Mouse (Mus musculus): ENCODE measurements around the gene Sfmbt1. TPM values are rescaled to one million over a fixed set of nuclear protein-coding genes. Genes with fewer than 3 reads are reported as not detected.

Sfmbt1 gene
- total and polyA plus RNA-seq, 3 experiments, result 9.4 to 33.0 (median 13.7) TPM

- Histone ChIP-seq H3K4me1 (ENCODE audit: control insufficient read depth in 1 of 2, insufficient read depth in 2 of 2, low read length in 2 of 2) (peaks cover 0 to 2% of the 10 kb centered on the region in 2 experiments; a peak in 2 of 4 replicates), H3K27me3 (ENCODE audit: control insufficient read depth in 1 of 2, insufficient read depth in 2 of 2, low read length in 2 of 2) (no peaks in the 10 kb centered on the region), H3K9ac (ENCODE audit: control insufficient read depth, low read depth, low read length, poor library complexity, severe bottlenecking) (no peak overlapping the region), H3K4me3 (ENCODE audit: control insufficient read depth in 1 of 2, insufficient read depth in 1 of 2, low read depth in 2 of 2, low read length in 2 of 2) (no peak overlapping the region), H3K27ac (ENCODE audit: control insufficient read depth, low read depth, low read length) (no peak overlapping the region), H3K9me3 (replicated peaks; ENCODE audit: insufficient read depth, low read length) (no peaks in the 10 kb centered on the region), H3K79me2 (ENCODE audit: control insufficient read depth, insufficient read depth, low read length, poor library complexity) (peaks cover 15% of the 10 kb centered on the region), H3K36me3 (ENCODE audit: control insufficient read depth in 1 of 2, insufficient read depth in 2 of 2, low read length in 2 of 2) (peaks cover 5 to 7% of the 10 kb centered on the region in 2 experiments)
- DNase-seq (ENCODE audit: low read depth, low spot score), result peak; percentile 45
- TF ChIP-seq CTCF (IDR thresholded peaks at IDR 0.05 in 2 of 3, conservative IDR thresholded peaks at IDR 0.05 in 1 of 3; ENCODE audit: control insufficient read depth in 1 of 3, insufficient read depth in 1 of 3, low read depth in 2 of 3, low read length in 3 of 3, poor library complexity in 1 of 3, severe bottlenecking in 1 of 3), result no peak
These were observed 29.2 kb downstream of the Sfmbt1 start for GRCm38 (mm10) chr14:30743891-30744290.

GRCm38 (mm10) chr14:30746160-30746559 lies 31.5 kb downstream of the Sfmbt1 start:
- TF ChIP-seq POLR2AphosphoS2 (IDR thresholded peaks at IDR 0.05; ENCODE audit: low read length) (no peak), JUND (IDR thresholded peaks at IDR 0.05; ENCODE audit: low read depth, low read length) (no peak), POLR2A (IDR thresholded peaks at IDR 0.05; ENCODE audit: control insufficient read depth in 1 of 2, insufficient read depth in 1 of 2, low read depth in 1 of 2, low read length in 2 of 2, poor library complexity in 1 of 2) (no peak), RCOR1 (IDR thresholded peaks at IDR 0.05; ENCODE audit: low read depth, low read length) (no peak), CHD1 (IDR thresholded peaks at IDR 0.05; ENCODE audit: low read depth, low read length) (no peak), CTCF (IDR thresholded peaks at IDR 0.05 in 2 of 3, conservative IDR thresholded peaks at IDR 0.05 in 1 of 3; ENCODE audit: control insufficient read depth in 1 of 3, insufficient read depth in 1 of 3, low read depth in 2 of 3, low read length in 3 of 3, poor library complexity in 1 of 3, severe bottlenecking in 1 of 3) (no peak), MAFK (IDR thresholded peaks at IDR 0.05; ENCODE audit: borderline replicate concordance, low read depth, low read length) (no peak), BHLHE40 (IDR thresholded peaks at IDR 0.05; ENCODE audit: borderline replicate concordance, low read depth, low read length) (no peak), MXI1 (IDR thresholded peaks at IDR 0.05; ENCODE audit: low read depth, low read length) (no peak), RAD21 (IDR thresholded peaks at IDR 0.05; ENCODE audit: low read depth, low read length) (no peak), GATA1 (IDR thresholded peaks at IDR 0.05; ENCODE audit: low read depth, low read length) (no peak), USF1 (IDR thresholded peaks at IDR 0.05; ENCODE audit: low read depth, low read length) (no peak), HCFC1 (IDR thresholded peaks at IDR 0.05; ENCODE audit: low read depth, low read length) (no peak), MAZ (IDR thresholded peaks at IDR 0.05; ENCODE audit: low read depth, low read length) (no peak), E2F4 (IDR thresholded peaks at IDR 0.05; ENCODE audit: borderline replicate concordance, low read depth, low read length) (no peak), MEF2A (IDR thresholded peaks at IDR 0.05; ENCODE audit: extremely low read depth, insufficient replicate concordance, low read depth, low read length, poor library complexity, severe bottlenecking) (no peak), GABPA (IDR thresholded peaks at IDR 0.05; ENCODE audit: low read depth, low read length) (no peak), MYC (IDR thresholded peaks at IDR 0.05; ENCODE audit: low read depth, low read length) (no peak), ZNF384 (IDR thresholded peaks at IDR 0.05; ENCODE audit: low read depth, low read length) (no peak)

More at GRCm38 (mm10) chr14:30746160-30746559, 31.5 kb downstream of the Sfmbt1 start:
- peaks cover 0 to 2% of the 10 kb centered on the region in 2 experiments; a peak in 2 of 4 replicates for H3K4me1 ChIP-seq (ENCODE audit: control insufficient read depth in 1 of 2, insufficient read depth in 2 of 2, low read length in 2 of 2)
- no peaks in the 10 kb centered on the region for H3K27me3 ChIP-seq (ENCODE audit: control insufficient read depth in 1 of 2, insufficient read depth in 2 of 2, low read length in 2 of 2)
- H3K79me2 ChIP-seq (ENCODE audit: control insufficient read depth, insufficient read depth, low read length, poor library complexity), result peaks cover 5% of the 10 kb centered on the region
- H3K4me3 ChIP-seq (ENCODE audit: control insufficient read depth in 1 of 2, insufficient read depth in 1 of 2, low read depth in 2 of 2, low read length in 2 of 2), result no peak overlapping the region
- no peak for DNase-seq (ENCODE audit: low read depth, low spot score)
- H3K27ac ChIP-seq (ENCODE audit: control insufficient read depth, low read depth, low read length), result no peak overlapping the region
- peaks cover 2 to 7% of the 10 kb centered on the region in 2 experiments for H3K36me3 ChIP-seq (ENCODE audit: control insufficient read depth in 1 of 2, insufficient read depth in 2 of 2, low read length in 2 of 2)
- H3K9me3 ChIP-seq (replicated peaks; ENCODE audit: insufficient read depth, low read length), result no peaks in the 10 kb centered on the region
- H3K9ac ChIP-seq (ENCODE audit: control insufficient read depth, low read depth, low read length, poor library complexity, severe bottlenecking), result no peak overlapping the region

Data from MEL (cell line).